ENCODE assay signal across 26 mouse cellular contexts in genomic region chr15:8416500-8417138, GRCm38 (mm10).
"Had no signal": no experiment of that assay in that cellular context is flagged by ENCODE, and none has a peak within 500 bp of the region (broad histone marks: within the 10 kb centered on the region; RNA-seq: fewer than 3 reads in every experiment).

No protein-coding gene starts in this region.

- H3K9me3 ChIP-seq: heart, embryonic 13.5 days; heart, embryonic 15.5 days; hindbrain, embryonic 13.5 days; hindbrain, embryonic 15.5 days; kidney, embryonic 15.5 days; limb, embryonic 10.5 days; limb, embryonic 12.5 days; liver, embryonic 13.5 days had no signal

- H3K4me2 ChIP-seq: heart, embryonic 11.5 days; heart, embryonic 13.5 days; heart, embryonic 15.5 days; hindbrain, embryonic 13.5 days; hindbrain, embryonic 15.5 days; kidney, embryonic 15.5 days; limb, embryonic 12.5 days; liver, embryonic 11.5 days; liver, embryonic 13.5 days had no signal

- H3K36me3 ChIP-seq: heart, embryonic 13.5 days; hindbrain, embryonic 13.5 days; hindbrain, embryonic 15.5 days; kidney, embryonic 15.5 days; limb, embryonic 10.5 days; limb, embryonic 12.5 days; liver, embryonic 13.5 days had no signal

- H3K27me3 ChIP-seq: heart, embryonic 13.5 days; heart, embryonic 15.5 days; hindbrain, embryonic 13.5 days; hindbrain, embryonic 15.5 days; kidney, embryonic 15.5 days; limb, embryonic 12.5 days; liver, embryonic 13.5 days had no signal

- H3K4me1 ChIP-seq: hindbrain, embryonic 15.5 days; kidney, embryonic 15.5 days; limb, embryonic 12.5 days had no signal

- H3K9ac ChIP-seq: heart, embryonic 13.5 days; heart, embryonic 15.5 days; hindbrain, embryonic 13.5 days; hindbrain, embryonic 15.5 days; kidney, embryonic 15.5 days; limb, embryonic 12.5 days; liver, embryonic 13.5 days had no signal

- H3K4me3 ChIP-seq: heart, adult 2 months; heart, embryonic 13.5 days; heart, embryonic 15.5 days; hindbrain, embryonic 13.5 days; hindbrain, embryonic 15.5 days; kidney, embryonic 15.5 days; left cerebral cortex, adult 2 months; limb, embryonic 10.5 days; limb, embryonic 12.5 days; liver, embryonic 13.5 days had no signal

- ATAC-seq: hindbrain, postnatal 0 days; intestine, embryonic 16.5 days had no signal

- DNase-seq: gastrocnemius, postnatal 14 days; gastrocnemius, postnatal 36 days; heart, adult 11 months; heart, adult 2 months; heart, postnatal 14 days; heart, postnatal 36 days; kidney, adult 11 months; kidney, adult 2 months; kidney, adult 9 months; kidney, postnatal 14 days; kidney, postnatal 36 days; liver; liver, embryonic 13.5 days had no signal

- H3K27ac ChIP-seq: heart, adult 2 months; heart, embryonic 13.5 days; heart, embryonic 15.5 days; hindbrain, embryonic 13.5 days; hindbrain, embryonic 15.5 days; hindbrain, postnatal 0 days; kidney, embryonic 15.5 days; kidney, postnatal 0 days; left cerebral cortex, adult 2 months; limb, embryonic 10.5 days; limb, embryonic 12.5 days; liver, embryonic 13.5 days had no signal
